Mouse (Mus musculus) liver, embryonic 14.5 days (tissue): ENCODE results near the gene Pgam5.

Experiments used
- CTCF ChIP-seq: IDR thresholded peaks from 2 replicates; pipeline ENCODE4 v1.5.1; 2016; ENCODE audit warnings: antibody characterized with exemption, low read depth, control low read depth
- EP300 ChIP-seq: IDR thresholded peaks from 2 replicates; pipeline ENCODE4 v1.6.1; 2016; ENCODE audit warnings: antibody characterized with exemption, low read depth

DNA sequence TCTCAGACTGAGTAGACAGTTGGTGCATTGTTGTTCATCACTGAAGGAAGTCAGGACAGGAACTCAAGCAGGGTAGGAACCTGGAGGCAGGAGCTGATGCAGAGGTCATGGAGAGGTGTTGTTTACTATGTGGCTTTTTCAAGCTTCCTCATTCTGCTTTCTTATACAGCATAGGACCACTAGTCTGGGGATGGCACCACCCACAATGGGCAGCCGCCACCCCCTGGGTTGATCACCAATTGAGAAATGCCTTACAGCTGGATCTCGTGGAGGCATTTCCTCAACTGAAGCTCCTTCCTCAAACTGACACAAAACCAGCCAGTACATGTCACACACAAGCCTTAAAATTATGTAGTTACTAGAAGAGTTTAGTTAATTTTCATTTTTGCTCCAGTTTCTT, 58.4 kb downstream of the Pgam5 start:
- TF ChIP-seq CTCF (no peak), EP300 (no peak)
